Mouse (Mus musculus): Measurements from ENCODE around the gene Prkg1. TPM values are rescaled to one million over a fixed set of nuclear protein-coding genes. Genes with fewer than 3 reads are reported as not detected.

The Prkg1 gene
- polyA plus RNA-seq, 1 experiment from 2014 or later = 8.1 TPM

- Histone ChIP-seq H3K4me1 (no peaks in the 10 kb centered on the region), H3K9ac (replicated peaks) (no peak overlapping the region), H3K4me3 (replicated peaks) (no peak overlapping the region), H3K27me3 (replicated peaks) (no peaks in the 10 kb centered on the region), H3K36me3 (no peaks in the 10 kb centered on the region), H3K4me2 (no peak overlapping the region), H3K27ac (replicated peaks) (no peak overlapping the region), H3K9me3 (replicated peaks) (no peaks in the 10 kb centered on the region)
- 70% methylated on average over 1 of the region's 1 CpGs for WGBS
- ATAC-seq (ENCODE audit: low FRiP score) = no peak
Observed at GRCm38 (mm10) chr19:31594011-31594410, 170.8 kb downstream of the Prkg1 start.

DNA sequence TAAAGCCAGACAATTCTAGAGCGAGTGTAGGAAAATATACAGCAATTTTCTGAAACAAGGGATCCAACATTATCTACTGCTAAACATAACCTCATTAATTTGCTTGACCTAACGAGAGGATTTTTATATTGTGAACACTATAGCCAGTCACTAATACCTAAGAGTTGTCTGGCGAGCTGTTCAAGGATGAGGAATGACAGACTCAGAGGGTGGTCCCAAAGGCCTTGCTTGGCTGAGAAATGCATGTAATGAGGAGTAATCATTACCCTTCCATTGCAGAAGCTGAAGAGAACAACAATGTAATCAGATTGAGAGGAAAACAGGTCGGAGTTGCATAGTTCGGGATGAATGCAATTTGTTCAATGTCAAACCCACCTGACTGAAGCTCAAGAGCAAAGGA is 174.1 kb downstream of the Prkg1 start:
- Histone ChIP-seq H3K9me3 (replicated peaks) (no peaks in the 10 kb centered on the region), H3K27me3 (replicated peaks) (no peaks in the 10 kb centered on the region), H3K4me2 (no peak overlapping the region), H3K27ac (replicated peaks) (no peak overlapping the region), H3K36me3 (no peaks in the 10 kb centered on the region), H3K4me1 (no peaks in the 10 kb centered on the region), H3K9ac (replicated peaks) (no peak overlapping the region), H3K4me3 (replicated peaks) (no peak overlapping the region)
- ATAC-seq (ENCODE audit: low FRiP score) = no peak
- WGBS = 84% methylated on average over 5 of the region's 5 CpGs

DNA sequence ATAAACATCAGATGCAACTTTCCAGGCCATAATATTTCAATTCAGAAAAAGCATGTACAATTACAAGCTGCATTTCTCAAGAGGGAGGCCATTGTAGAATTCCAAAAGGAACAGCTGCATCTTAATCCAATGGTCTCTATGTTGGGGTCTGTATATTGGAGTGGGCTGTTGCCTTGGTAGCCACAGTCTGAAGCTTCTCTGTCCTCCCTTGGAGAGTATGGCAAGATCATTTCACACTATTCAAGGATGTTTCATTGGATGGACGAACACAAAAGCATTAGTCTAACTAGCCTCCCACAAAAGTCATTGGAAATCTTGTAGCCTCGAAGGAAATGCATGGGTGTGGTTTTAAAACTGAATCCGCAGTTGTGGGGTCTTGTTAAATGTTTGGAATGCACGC is 187.7 kb downstream of the Prkg1 start:
- Histone ChIP-seq H3K4me2 (no peak overlapping the region), H3K9ac (replicated peaks) (no peak overlapping the region), H3K9me3 (replicated peaks) (no peaks in the 10 kb centered on the region), H3K4me1 (no peaks in the 10 kb centered on the region), H3K36me3 (no peaks in the 10 kb centered on the region), H3K27me3 (replicated peaks) (no peaks in the 10 kb centered on the region), H3K4me3 (replicated peaks) (no peak overlapping the region), H3K27ac (replicated peaks) (no peak overlapping the region)
- no peak for ATAC-seq (ENCODE audit: low FRiP score)
- WGBS = 50% methylated on average over 4 of the region's 4 CpGs

- ATAC-seq (ENCODE audit: low FRiP score) = no peak
- Histone ChIP-seq H3K9ac (replicated peaks) (no peak overlapping the region), H3K27me3 (replicated peaks) (no peaks in the 10 kb centered on the region), H3K4me3 (replicated peaks) (no peak overlapping the region), H3K36me3 (no peaks in the 10 kb centered on the region), H3K4me1 (no peaks in the 10 kb centered on the region), H3K4me2 (no peak overlapping the region), H3K9me3 (replicated peaks) (no peaks in the 10 kb centered on the region), H3K27ac (replicated peaks) (no peak overlapping the region)
- 86% methylated on average over 4 of the region's 4 CpGs for WGBS
Observed at GRCm38 (mm10) chr19:31564329-31564728, 200.5 kb downstream of the Prkg1 start.

DNA sequence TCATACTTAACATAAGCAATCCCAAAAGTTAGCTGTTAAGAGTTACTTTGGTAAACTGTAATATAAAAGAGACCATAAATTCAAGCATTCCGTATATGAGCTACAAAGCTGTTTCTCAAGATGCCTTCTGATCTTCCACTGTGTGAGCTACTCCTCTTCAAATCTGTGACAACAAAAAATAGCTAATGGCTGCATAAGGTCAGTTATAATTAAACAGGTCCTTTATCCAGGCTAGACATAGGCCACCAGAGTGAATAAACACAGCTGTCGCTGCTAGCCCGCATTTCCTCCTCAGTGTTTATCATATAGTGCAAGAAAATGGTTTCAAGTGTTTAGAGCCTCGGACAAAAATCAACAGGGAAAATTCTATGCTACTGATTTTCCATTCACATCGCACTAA is 218.8 kb downstream of the Prkg1 start:
- Histone ChIP-seq H3K4me1 (no peaks in the 10 kb centered on the region), H3K9ac (replicated peaks) (no peak overlapping the region), H3K4me2 (no peak overlapping the region), H3K36me3 (no peaks in the 10 kb centered on the region), H3K27ac (replicated peaks) (no peak overlapping the region), H3K27me3 (replicated peaks) (no peaks in the 10 kb centered on the region), H3K9me3 (replicated peaks) (no peaks in the 10 kb centered on the region), H3K4me3 (replicated peaks) (no peak overlapping the region)
- ATAC-seq (ENCODE audit: low FRiP score) = no peak
- 80% methylated on average over 5 of the region's 5 CpGs for WGBS

DNA sequence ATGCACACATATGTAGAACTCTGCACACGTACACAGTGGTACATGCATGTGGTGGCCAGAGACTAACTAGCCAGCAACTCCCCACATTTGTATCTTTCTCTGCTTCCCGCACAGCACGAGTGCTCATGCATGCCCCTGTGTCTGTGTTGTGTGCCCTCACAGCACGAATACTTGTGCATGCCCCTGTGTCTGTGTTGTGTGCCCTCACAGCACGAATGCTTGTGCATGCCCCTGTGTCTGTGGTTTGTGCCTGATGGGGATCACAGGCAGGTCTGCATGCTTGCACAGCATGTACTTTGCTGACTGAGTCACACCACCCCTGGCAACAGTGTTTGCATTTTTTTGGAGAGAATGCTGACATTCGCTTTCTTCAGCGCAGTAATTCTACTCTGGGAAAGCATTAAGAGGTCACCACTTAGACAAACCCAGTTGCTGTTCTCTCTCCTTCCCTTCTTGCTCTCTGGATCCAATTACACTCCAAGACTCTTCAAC is 233.5 kb downstream of the Prkg1 start:
- no peaks in the 10 kb centered on the region for H3K36me3 ChIP-seq
- WGBS = 50% methylated on average over 7 of the region's 7 CpGs
- peak; percentile 79 for ATAC-seq (ENCODE audit: low FRiP score)

GRCm38 (mm10) chr19:31530616-31531015 is 234.2 kb downstream of the Prkg1 start:
- WGBS = 25% methylated on average over 5 of the region's 5 CpGs
- Histone ChIP-seq H3K4me3 (replicated peaks) (no peak overlapping the region), H3K4me2 (0 out of 2 replicates have a peak overlapping the region, but pooled peaks have one; percentile 5), H3K4me1 (peaks cover 13% of the 10 kb centered on the region; the same call in 1 of the 2 replicates), H3K9ac (replicated peaks) (no peak overlapping the region), H3K27ac (replicated peaks) (peak overlapping the region; percentile 56; the same call in 1 of the 2 replicates), H3K27me3 (replicated peaks) (no peaks in the 10 kb centered on the region), H3K9me3 (replicated peaks) (no peaks in the 10 kb centered on the region), H3K36me3 (no peaks in the 10 kb centered on the region)
- ATAC-seq (ENCODE audit: low FRiP score) = peak; percentile 57; the same call in 1 of the 2 replicates

More for the DNA sequence above, 233.5 kb downstream of the Prkg1 start:
- Histone ChIP-seq H3K9ac (replicated peaks) (no peak overlapping the region), H3K4me2 (no peak overlapping the region), H3K4me1 (peaks cover 13% of the 10 kb centered on the region; the same call in 1 of the 2 replicates), H3K4me3 (replicated peaks) (no peak overlapping the region), H3K9me3 (replicated peaks) (no peaks in the 10 kb centered on the region), H3K27ac (replicated peaks) (peak overlapping the region; percentile 56), H3K27me3 (replicated peaks) (no peaks in the 10 kb centered on the region)

DNA sequence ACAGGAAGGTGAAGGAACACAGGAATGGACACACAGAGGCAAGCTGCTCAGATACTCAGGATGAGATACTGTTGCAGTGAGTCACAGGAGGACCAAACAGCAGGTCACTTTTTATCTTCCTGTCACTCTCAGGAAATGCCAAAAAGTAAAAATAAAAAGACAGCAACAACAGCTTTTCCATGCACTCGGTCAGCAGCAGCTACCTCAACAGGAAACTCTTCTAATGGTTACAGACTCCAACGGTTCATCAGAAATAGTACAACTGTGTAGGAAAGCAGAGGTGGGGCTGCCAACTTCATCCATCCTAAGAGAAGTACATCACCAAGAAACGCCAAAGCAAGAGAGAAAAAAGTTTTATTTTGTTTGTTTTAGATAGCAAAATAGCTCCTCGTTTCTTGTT is 234.9 kb downstream of the Prkg1 start:
- H3K27me3 ChIP-seq (replicated peaks) = no peaks in the 10 kb centered on the region
- no peaks in the 10 kb centered on the region for H3K36me3 ChIP-seq
- no peaks in the 10 kb centered on the region for H3K9me3 ChIP-seq (replicated peaks)
- H3K9ac ChIP-seq (replicated peaks) = no peak overlapping the region
- peaks cover 13% of the 10 kb centered on the region; the same call in 1 of the 2 replicates for H3K4me1 ChIP-seq
- WGBS = 68% methylated on average over 4 of the region's 4 CpGs
- ATAC-seq (ENCODE audit: low FRiP score) = no peak
- H3K4me2 ChIP-seq = no peak overlapping the region
- no peak overlapping the region for H3K4me3 ChIP-seq (replicated peaks)
- no peak overlapping the region for H3K27ac ChIP-seq (replicated peaks)

DNA sequence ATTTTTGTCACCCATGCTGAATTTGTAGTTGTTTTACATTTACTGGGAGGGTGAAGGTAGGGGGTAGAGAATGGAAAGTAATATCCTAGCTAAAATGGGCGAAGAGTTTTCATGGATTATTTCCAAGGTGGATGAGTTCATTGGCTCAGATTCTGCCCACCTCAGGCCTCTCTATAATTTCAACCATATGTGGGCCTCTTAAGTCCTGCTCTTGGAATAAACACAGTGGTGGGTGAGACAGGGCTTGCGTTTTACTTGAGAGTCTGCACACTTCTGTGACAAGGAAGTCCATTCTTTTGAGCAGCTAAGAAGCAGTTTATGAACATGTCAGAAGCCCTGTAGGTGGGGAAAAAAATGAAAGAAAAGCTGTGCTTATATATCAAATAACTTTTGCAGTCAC is 250.3 kb downstream of the Prkg1 start:
- ATAC-seq (ENCODE audit: low FRiP score) = no peak
- Histone ChIP-seq H3K27ac (replicated peaks) (no peak overlapping the region), H3K4me1 (no peaks in the 10 kb centered on the region), H3K36me3 (no peaks in the 10 kb centered on the region), H3K9me3 (replicated peaks) (no peaks in the 10 kb centered on the region), H3K27me3 (replicated peaks) (no peaks in the 10 kb centered on the region), H3K4me2 (no peak overlapping the region), H3K9ac (replicated peaks) (no peak overlapping the region), H3K4me3 (replicated peaks) (no peak overlapping the region)
- WGBS = 88% methylated on average over 2 of the region's 2 CpGs

DNA sequence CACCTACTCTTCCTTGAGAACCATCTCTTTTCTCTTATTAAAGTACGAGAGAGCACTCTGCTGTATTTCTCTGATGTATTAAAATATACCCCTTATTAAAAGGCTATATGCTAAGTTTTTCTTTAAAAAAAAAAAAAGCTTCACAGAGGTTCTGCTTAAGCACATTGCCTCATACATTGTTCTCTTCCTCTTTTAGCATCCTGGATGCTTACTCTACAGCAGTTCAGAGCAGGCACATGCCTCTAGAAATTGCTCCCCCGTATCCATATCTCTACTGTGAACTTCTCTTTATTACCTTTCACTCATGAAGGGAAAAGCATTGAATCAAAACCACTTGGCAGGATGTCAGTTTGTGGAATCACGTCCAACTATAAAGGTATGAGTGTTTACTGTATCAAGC is 257.0 kb downstream of the Prkg1 start:
- H3K4me1 ChIP-seq = no peaks in the 10 kb centered on the region
- H3K36me3 ChIP-seq = no peaks in the 10 kb centered on the region
- no peak overlapping the region for H3K27ac ChIP-seq (replicated peaks)
- no peaks in the 10 kb centered on the region for H3K27me3 ChIP-seq (replicated peaks)
- H3K9ac ChIP-seq (replicated peaks) = no peak overlapping the region
- H3K4me3 ChIP-seq (replicated peaks) = no peak overlapping the region
- ATAC-seq (ENCODE audit: low FRiP score) = no peak
- no peak overlapping the region for H3K4me2 ChIP-seq
- whole genome bisulfite sequencing = 75% methylated on average over 3 of the region's 3 CpGs
- no peaks in the 10 kb centered on the region for H3K9me3 ChIP-seq (replicated peaks)

- Histone ChIP-seq H3K4me3 (replicated peaks) (no peak overlapping the region), H3K9ac (replicated peaks) (no peak overlapping the region), H3K4me1 (no peaks in the 10 kb centered on the region), H3K9me3 (replicated peaks) (no peaks in the 10 kb centered on the region), H3K4me2 (no peak overlapping the region), H3K27me3 (replicated peaks) (no peaks in the 10 kb centered on the region), H3K36me3 (no peaks in the 10 kb centered on the region), H3K27ac (replicated peaks) (no peak overlapping the region)
- no peak for ATAC-seq (ENCODE audit: low FRiP score)
- WGBS = 98% methylated on average over 2 of the region's 2 CpGs
Observed at GRCm38 (mm10) chr19:31506296-31506695, 258.5 kb downstream of the Prkg1 start.

DNA sequence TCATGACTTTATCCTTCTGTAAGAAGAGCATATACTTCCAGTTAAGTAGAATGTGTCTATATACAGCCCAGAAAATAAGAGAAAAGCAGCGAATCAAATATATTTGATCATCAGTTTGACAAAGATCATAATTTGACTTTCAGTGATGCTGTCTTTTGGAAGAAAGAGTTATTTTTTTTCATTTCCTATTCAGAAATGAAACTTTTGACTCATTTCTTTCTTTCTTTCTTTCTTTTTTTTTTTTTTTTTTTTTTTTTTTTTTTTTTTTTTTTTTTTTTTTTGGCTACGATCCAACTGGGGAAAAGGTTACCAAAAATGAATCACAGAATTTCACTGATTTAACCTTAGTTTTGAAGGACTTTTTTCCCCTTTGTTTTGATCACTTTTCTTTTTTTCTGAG is 259.8 kb downstream of the Prkg1 start:
- H3K4me2 ChIP-seq = no peak overlapping the region

DNA sequence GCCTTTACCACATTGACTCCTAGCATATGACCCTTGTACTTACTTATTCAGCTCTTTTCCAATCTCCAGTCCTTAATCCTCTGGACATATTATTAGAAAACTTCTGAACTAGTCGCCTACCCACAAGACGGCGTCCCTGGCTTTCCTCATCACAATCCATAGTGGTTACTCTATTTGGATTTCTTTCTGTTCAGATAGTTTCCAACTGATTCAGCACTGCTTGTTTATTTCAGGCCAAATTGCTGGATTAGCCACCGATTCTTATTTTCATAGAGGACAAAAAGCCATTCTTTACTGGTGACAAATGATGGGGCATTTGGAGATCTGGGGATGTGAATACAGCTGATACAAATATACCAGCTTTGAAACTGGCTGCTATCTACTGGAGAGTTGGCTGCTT is 267.4 kb downstream of the Prkg1 start:
- Histone ChIP-seq H3K27ac (replicated peaks) (no peak overlapping the region), H3K4me1 (no peaks in the 10 kb centered on the region), H3K36me3 (no peaks in the 10 kb centered on the region), H3K9me3 (replicated peaks) (no peaks in the 10 kb centered on the region), H3K9ac (replicated peaks) (no peak overlapping the region), H3K4me3 (replicated peaks) (no peak overlapping the region), H3K27me3 (replicated peaks) (no peaks in the 10 kb centered on the region), H3K4me2 (no peak overlapping the region)
- WGBS = 93% methylated on average over 4 of the region's 4 CpGs
- no peak for ATAC-seq (ENCODE audit: low FRiP score)

More for the DNA sequence above, 259.8 kb downstream of the Prkg1 start:
- Histone ChIP-seq H3K36me3 (no peaks in the 10 kb centered on the region), H3K27me3 (replicated peaks) (no peaks in the 10 kb centered on the region), H3K9ac (replicated peaks) (no peak overlapping the region), H3K4me1 (no peaks in the 10 kb centered on the region), H3K9me3 (replicated peaks) (no peaks in the 10 kb centered on the region), H3K4me3 (replicated peaks) (no peak overlapping the region), H3K27ac (replicated peaks) (no peak overlapping the region)
- WGBS = 98% methylated on average over 2 of the region's 2 CpGs
- no peak for ATAC-seq (ENCODE audit: low FRiP score)
